Mouse (Mus musculus) liver, embryonic 14.5 days (tissue): ENCODE results near the gene Ppp1r36. TPM values are rescaled to one million over a fixed set of nuclear protein-coding genes. Genes with fewer than 3 reads are reported as not detected.
A peak's percentile ranks its signal among the peaks of the same experiment; 100 is the strongest.

ENCODE experiments used
- ATAC-seq: fragments of 200-750 bp; cut with Nextera tagmentation; 2 replicates; pipeline ENCODE4 v1.8.0; 2017; ENCODE audit warnings: moderate number of reproducible peaks, mild to moderate bottlenecking, moderate library complexity; ENCODE audit not compliant: insufficient read depth
- DNase-seq, 3 experiments: peaks; one replicate each; pipeline ENCODE4 v3.0.0-alpha.2; 2012 to 2013; ENCODE audit warnings: low read depth in 3 of 3, low spot score in 3 of 3
- H3K27ac ChIP-seq: fragments of 300-500 bp; sonication (generic); 2 replicates; pipeline ENCODE4 v1.5.1; 2014; ENCODE audit warnings: moderate library complexity, mild to moderate bottlenecking, control low read depth, inconsistent platforms
- H3K27me3 ChIP-seq: fragments of 300-500 bp; sonication (generic); 2 replicates; pipeline ENCODE4 v1.6.1; 2014; ENCODE audit warnings: mild to moderate bottlenecking, low read length, moderate library complexity; ENCODE audit not compliant: control insufficient read depth, insufficient read depth
- H3K36me3 ChIP-seq: fragments of 300-500 bp; sonication (generic); replicated peaks from 2 replicates; pipeline ENCODE4 v1.6.1; 2014; ENCODE audit warnings: low read depth; ENCODE audit not compliant: control insufficient read depth, insufficient read depth
- H3K4me1 ChIP-seq, 2 experiments: fragments of 200-500 bp in 1 of 2; fragments of 300-500 bp in 1 of 2; sonication (generic) in 1 of 2; replicated peaks; 2 replicates each; pipeline ENCODE4 v1.6.1; 2012 to 2014; ENCODE audit warnings: antibody characterized with exemption in 1 of 2, inconsistent platforms in 1 of 2, low read length in 1 of 2; ENCODE audit not compliant: control insufficient read depth in 2 of 2, insufficient read depth in 2 of 2
- H3K4me2 ChIP-seq: fragments of 300-500 bp; sonication (generic); 2 replicates; pipeline ENCODE4 v1.6.1; 2014; ENCODE audit warnings: low read depth, mild to moderate bottlenecking, control low read depth, moderate library complexity
- H3K4me3 ChIP-seq, 2 experiments: fragments of 200-500 bp in 1 of 2; fragments of 300-500 bp in 1 of 2; sonication (generic) in 1 of 2; 2 replicates each; pipeline ENCODE4 v1.5.1; 2012 to 2014; ENCODE audit warnings: low read depth in 2 of 2, low read length in 2 of 2, mild to moderate bottlenecking in 2 of 2, control low read depth in 1 of 2, inconsistent platforms in 1 of 2, moderate library complexity in 1 of 2; ENCODE audit not compliant: insufficient read depth in 1 of 2
- H3K9ac ChIP-seq: fragments of 300-500 bp; sonication (generic); replicated peaks from 2 replicates; pipeline ENCODE4 v1.6.1; 2014; ENCODE audit warnings: mild to moderate bottlenecking, control low read depth, moderate library complexity
- H3K9me3 ChIP-seq: fragments of 300-500 bp; sonication (generic); 2 replicates; pipeline ENCODE4 v1.6.1; 2016; ENCODE audit warnings: low read length, mixed read lengths; ENCODE audit not compliant: control insufficient read depth
- CTCF ChIP-seq: IDR thresholded peaks from 2 replicates; pipeline ENCODE4 v1.5.1; 2016; ENCODE audit warnings: antibody characterized with exemption, low read depth, control low read depth
- EP300 ChIP-seq: IDR thresholded peaks from 2 replicates; pipeline ENCODE4 v1.6.1; 2016; ENCODE audit warnings: antibody characterized with exemption, low read depth
- WGBS: fragments of 180-500 bp; shearing (Covaris S2); extraction: QIAGEN DNeasy Blood & Tissue Kit; methylation state at CpG from one replicate; pipeline ENCODE4 v1.1.7; 2014; ENCODE audit not compliant: insufficient replicate concordance; 5-methylcytosine and 5-hydroxymethylcytosine counted together
- polyA plus RNA-seq, 2 experiments: library from polyadenylated mRNA; depleted of rRNA in 1 of 2; stranded (reverse) in 1 of 2; unstranded in 1 of 2; fragments of >200 nt; fragmentation: Nextera tagmentation in 1 of 2; extraction: Ambion mirVana in 1 of 2; gene quantifications; 2 replicates each; pipeline versions ENCODE4 v1.2.1 to v1.2.3; 2012 to 2014

Gene Ppp1r36
- polyA plus RNA-seq, 2 experiments = 0.04 TPM; not detected in 1

GRCm38 (mm10) chr12:76369978-76370830 lies 47.1 kb upstream of the Ppp1r36 start, which contains the start of gene Zbtb1:
Zbtb1 (plus strand) TSS chr12:76370266.
- Histone ChIP-seq H3K27ac (peak within 1 kb of the TSS; percentile 77), H3K9me3 (no peaks in the 10 kb centered on the region), H3K36me3 (no peaks in the 10 kb centered on the region), H3K4me3 (peak within 1 kb of the TSS; percentile 90 to 98), H3K4me1 (peaks cover 49 to 52% of the 10 kb centered on the region in 2 experiments), H3K27me3 (no peaks in the 10 kb centered on the region), H3K9ac (peak within 1 kb of the TSS; percentile 99), H3K4me2 (peak within 1 kb of the TSS; percentile 99)
- TF ChIP-seq CTCF (no peak), EP300 (no peak)
- WGBS = under 1% methylated on average over 74 of the region's 99 CpGs
- DNase-seq (peak in 2 of 3 experiments; percentile 52 to 60), ATAC-seq (peak; percentile 53)

- Histone ChIP-seq H3K4me1 (peaks cover 53 to 56% of the 10 kb centered on the region in 2 experiments), H3K27me3 (no peaks in the 10 kb centered on the region), H3K4me3 (peak overlapping the region; percentile 90 to 98), H3K9me3 (no peaks in the 10 kb centered on the region), H3K36me3 (no peaks in the 10 kb centered on the region), H3K9ac (peak overlapping the region; percentile 99), H3K4me2 (peak overlapping the region; percentile 99), H3K27ac (peak overlapping the region; percentile 77)
- WGBS = 1% methylated on average over 58 of the region's 63 CpGs
- peak; percentile 62 for ATAC-seq
- DNase-seq = peak in 2 of 3 experiments; percentile 57 to 64
- TF ChIP-seq CTCF (peak; percentile 21; the same call in 1 of the 2 replicates), EP300 (0 out of 2 replicates have a peak, but pooled peaks have one; percentile 7)
These were observed 46.3 kb upstream of the Ppp1r36 start for GRCm38 (mm10) chr12:76370831-76371571.

- H3K27ac ChIP-seq = peak overlapping the region; percentile 77
- no peaks in the 10 kb centered on the region for H3K27me3 ChIP-seq
- DNase-seq = no peak
- no peak for TF ChIP-seq CTCF
- TF ChIP-seq EP300 = no peak
- peak overlapping the region; percentile 90 to 98 for H3K4me3 ChIP-seq
- peaks cover 54 to 57% of the 10 kb centered on the region in 2 experiments for H3K4me1 ChIP-seq
- no peaks in the 10 kb centered on the region; the same call in 1 of the 2 replicates for H3K36me3 ChIP-seq
- no peak for ATAC-seq
- peak overlapping the region; percentile 99 for H3K4me2 ChIP-seq
- H3K9me3 ChIP-seq = no peaks in the 10 kb centered on the region
- 22% methylated on average over 7 of the region's 7 CpGs for WGBS
- peak overlapping the region; percentile 99 for H3K9ac ChIP-seq
These were observed 45.3 kb upstream of the Ppp1r36 start for GRCm38 (mm10) chr12:76372046-76372445.

DNA sequence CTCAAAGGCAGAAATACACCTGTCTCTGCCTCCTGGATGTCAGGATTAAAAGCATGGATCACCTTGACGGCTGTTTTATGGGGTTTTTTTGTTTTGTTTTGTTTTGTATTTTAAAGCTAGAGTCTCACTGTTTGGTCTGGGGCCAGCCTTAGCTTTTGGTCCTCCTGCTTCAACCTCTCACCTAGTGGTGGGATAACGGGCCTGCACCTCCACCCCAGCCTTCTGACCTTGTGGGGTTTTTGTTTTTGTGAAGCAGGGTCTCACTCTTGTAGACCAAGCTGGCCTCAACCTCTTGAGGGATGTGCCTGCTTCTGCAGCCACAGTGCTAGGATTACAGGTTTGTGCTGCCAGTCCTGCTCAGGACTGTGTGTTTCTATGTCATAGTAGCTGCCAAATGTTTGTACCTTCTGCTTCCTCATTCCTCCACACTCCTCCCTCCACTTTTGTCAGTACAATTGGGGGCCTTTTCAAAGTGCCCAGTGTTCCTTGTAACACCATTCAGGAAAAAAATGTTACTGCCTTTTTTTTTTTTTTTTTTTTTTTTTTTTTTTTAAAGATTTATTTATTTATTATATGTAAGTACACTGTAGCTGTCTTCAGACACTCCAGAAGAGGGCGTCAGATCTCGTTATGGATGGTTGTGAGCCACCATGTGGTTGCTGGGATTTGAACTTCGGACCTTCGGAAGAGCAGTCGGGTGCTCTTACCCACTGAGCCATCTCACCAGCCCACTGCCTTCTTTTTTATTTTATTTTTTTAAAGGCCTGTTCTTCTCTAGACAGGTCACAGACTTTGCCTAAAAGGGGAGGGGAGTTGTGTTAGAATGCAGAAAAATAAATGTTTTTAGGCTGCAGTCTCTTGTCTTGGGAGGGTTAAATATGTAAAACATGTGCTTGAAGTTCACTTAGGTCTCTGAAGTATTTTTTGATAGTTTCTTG lies 44.2 kb upstream of the Ppp1r36 start:
- Histone ChIP-seq H3K4me1 (peaks cover 51 to 55% of the 10 kb centered on the region in 2 experiments), H3K27me3 (no peaks in the 10 kb centered on the region), H3K9me3 (no peaks in the 10 kb centered on the region), H3K9ac (peak overlapping the region; percentile 99), H3K4me3 (peak overlapping the region in 1 of 2 experiments; percentile 98; a peak in 2 of 4 replicates), H3K4me2 (peak overlapping the region; percentile 99), H3K36me3 (no peaks in the 10 kb centered on the region; the same call in 1 of the 2 replicates), H3K27ac (peak overlapping the region; percentile 53)
- no peak for TF ChIP-seq EP300
- peak; percentile 74 for TF ChIP-seq CTCF
- no peak for DNase-seq
- ATAC-seq = no peak
- WGBS = 65% methylated on average over 5 of the region's 7 CpGs
